ENCODE assay signal across 8 mouse cellular contexts in genomic region chr13:104816635-104817571, GRCm38 (mm10). TPM values are rescaled to one million over a fixed set of nuclear protein-coding genes. Genes with fewer than 3 reads are reported as not detected.
A peak's percentile ranks its signal among the peaks of the same experiment; 100 is the strongest.
DNase-seq lines count a peak whose midpoint lies in the region; ATAC-seq lines count a peak whose summit lies in the region.

Gene Cwc27 (minus strand): TSS chr13:104817142.

- peak; percentile 97 for ATAC-seq in hindbrain, embryonic 13.5 days (ENCODE audit: low FRiP score)

- peak within 1 kb of the TSS; percentile 56 for H3K4me3 ChIP-seq in hindbrain, embryonic 13.5 days

- H3K27me3 ChIP-seq in hindbrain, embryonic 13.5 days: no peaks in the 10 kb centered on the region

- H3K9me3 ChIP-seq in hindbrain, embryonic 13.5 days: no peaks in the 10 kb centered on the region

- 1% methylated on average over 50 of the region's 50 CpGs for WGBS in hindbrain, embryonic 13.5 days

- peak within 1 kb of the TSS; percentile 67 for H3K4me2 ChIP-seq in hindbrain, embryonic 13.5 days

- H3K9ac ChIP-seq in hindbrain, embryonic 13.5 days: peak within 1 kb of the TSS; percentile 87

- H3K36me3 ChIP-seq in hindbrain, embryonic 13.5 days: no peaks in the 10 kb centered on the region; the same call in 1 of the 2 replicates

- peak; percentile 91 for DNase-seq in NIH3T3 (ENCODE audit: low read depth)
- DNase-seq in cerebellum, postnatal 10 days: peak; percentile 85 to 86
- DNase-seq in frontal cortex, postnatal 14 days (ENCODE audit: low spot score in 2 of 2): peak; percentile 73 to 79
- DNase-seq in layer of hippocampus, postnatal 25 days (ENCODE audit: extremely low spot score in 1 of 2, low spot score in 1 of 2): peak; percentile 74 to 87
- DNase-seq in lung, postnatal 25 days (ENCODE audit: low spot score): peak; percentile 69
- DNase-seq in retina, embryonic 14.5 days (ENCODE audit: low spot score): peak; percentile 93
- peak; percentile 84 for DNase-seq in thymus, postnatal 4 days

- peaks cover 22% of the 10 kb centered on the region for H3K4me1 ChIP-seq in hindbrain, embryonic 13.5 days (replicated peaks)

- H3K27ac ChIP-seq in hindbrain, embryonic 13.5 days: peak within 1 kb of the TSS; percentile 70

RNA-seq across cellular contexts. Expression of gene Cwc27, which starts in this region (rescaled TPM):
- polyA plus RNA-seq in hindbrain, embryonic 13.5 days (2015; fragmentation: Nextera tagmentation; extraction: Ambion mirVana): 25.2 and 29.7 TPM in 2 replicates
- total RNA-seq in layer of hippocampus, postnatal 25 days (2021): 10 to 100 TPM; 16.9 to 19.8 TPM

Comparison
In these comparisons a context has a peak if more than half of its experiments do, and no peak if none do; other contexts are left out.
1. Peak in every context shown above with its lines: DNase-seq, ATAC-seq, H3K4me3 ChIP-seq and H3K27ac ChIP-seq.